Mouse (Mus musculus): Measurements from ENCODE around the gene Lyzl4.

- no peak for TF ChIP-seq POLR2A (IDR thresholded peaks at IDR 0.05; ENCODE audit: borderline replicate concordance, control insufficient read depth, low read depth, low read length)
- no peak for TF ChIP-seq CTCF (IDR thresholded peaks at IDR 0.05; ENCODE audit: control insufficient read depth, insufficient read depth, low read length)
Measured at GRCm38 (mm10) chr9:121574380-121574779, 67.5 kb downstream of the Lyzl4 start.

Measured in bone marrow, adult 2 months (tissue).